Mouse (Mus musculus) bone marrow, adult 2 months (tissue): ENCODE measurements around the gene Astn1. TPM values are rescaled to one million over a fixed set of nuclear protein-coding genes. Genes with fewer than 3 reads are reported as not detected.

Experiments
- H3K27ac ChIP-seq: fragments of 200-500 bp; 2 replicates; pipeline ENCODE4 v1.5.1; 2012; ENCODE audit warnings: low read depth, mild to moderate bottlenecking, control low read depth, inconsistent platforms, low read length; ENCODE audit not compliant: control insufficient read depth, poor library complexity, insufficient read depth
- H3K4me1 ChIP-seq: fragments of 200-500 bp; 2 replicates; pipeline ENCODE4 v1.6.1; 2011; ENCODE audit warnings: low read length; ENCODE audit not compliant: control insufficient read depth, insufficient read depth
- H3K4me3 ChIP-seq: fragments of 200-500 bp; replicated peaks from 2 replicates; pipeline ENCODE3; 2011; ENCODE audit warnings: mild to moderate bottlenecking, low read depth, low read length, control low read depth; ENCODE audit not compliant: control insufficient read depth
- CTCF ChIP-seq: fragments of 200-500 bp; IDR thresholded peaks from 2 replicates; pipeline ENCODE4 v1.5.1; 2011; ENCODE audit warnings: low read length, control low read depth; ENCODE audit not compliant: control insufficient read depth, insufficient read depth
- POLR2A ChIP-seq: fragments of 200-500 bp; IDR thresholded peaks from 2 replicates; pipeline ENCODE4 v1.6.1; 2011; ENCODE audit warnings: low read depth, mild to moderate bottlenecking, control low read depth, low read length, borderline replicate concordance; ENCODE audit not compliant: control insufficient read depth
- WGBS: fragments of 180-500 bp; shearing (Covaris S2); methylation state at CpG from one replicate; pipeline ENCODE4 v1.1.7; 2018; 5-methylcytosine and 5-hydroxymethylcytosine counted together
- polyA plus RNA-seq: library from polyadenylated mRNA; stranded (reverse); fragments of >200 nt; gene quantifications from 2 replicates; pipeline ENCODE4 v1.2.4, GENCODE M21; 2011; ENCODE audit warnings: low replicate concordance; ENCODE audit not compliant: missing spikeins, insufficient read depth, insufficient read length

The Astn1 gene
- polyA plus RNA-seq, 1 experiment: not detected

DNA sequence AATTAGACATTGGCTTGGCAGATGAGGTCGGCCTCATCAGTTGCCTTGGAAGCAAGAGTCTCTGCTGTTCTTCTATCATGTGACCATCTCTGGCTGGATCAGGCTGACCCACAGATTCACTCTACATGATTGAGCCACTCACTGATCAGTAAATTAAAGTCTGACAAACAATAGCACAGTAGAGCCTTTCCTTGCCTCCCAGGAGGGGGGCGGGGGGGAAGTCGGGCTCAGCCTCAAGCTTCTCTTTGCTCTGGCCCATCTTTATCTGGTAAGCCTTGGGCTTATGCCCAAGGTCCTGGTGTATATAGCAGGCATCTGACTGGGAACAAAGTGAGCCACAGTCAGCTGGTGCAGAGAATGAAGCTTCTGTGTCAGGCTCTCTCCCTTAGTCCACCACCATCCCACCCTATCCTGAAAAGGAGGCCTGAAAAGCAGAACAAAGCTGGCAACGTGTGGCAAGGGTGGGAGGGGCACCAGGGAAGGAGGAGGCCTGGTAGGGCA, 127.5 kb downstream of the Astn1 start:
- WGBS: 48% methylated on average over 4 of the region's 4 CpGs
- Histone ChIP-seq H3K27ac (no peak overlapping the region), H3K4me1 (no peaks in the 10 kb centered on the region), H3K4me3 (no peak overlapping the region)
- TF ChIP-seq POLR2A (no peak), CTCF (no peak)

- no peak overlapping the region for H3K27ac ChIP-seq
- no peaks in the 10 kb centered on the region for H3K4me1 ChIP-seq
- 59% methylated on average over 1 of the region's 1 CpGs for WGBS
- TF ChIP-seq CTCF (no peak), POLR2A (no peak)
- no peak overlapping the region for H3K4me3 ChIP-seq
Measured at GRCm38 (mm10) chr1:158490175-158490574, 128.1 kb downstream of the Astn1 start.

GRCm38 (mm10) chr1:158493289-158493688, 131.2 kb downstream of the Astn1 start:
- no peaks in the 10 kb centered on the region for H3K4me1 ChIP-seq
- TF ChIP-seq CTCF (no peak), POLR2A (no peak)
- H3K4me3 ChIP-seq: no peak overlapping the region
- WGBS: 72% methylated on average over 3 of the region's 3 CpGs
- no peak overlapping the region for H3K27ac ChIP-seq

GRCm38 (mm10) chr1:158500140-158500539, 138.1 kb downstream of the Astn1 start:
- no peak overlapping the region for H3K4me3 ChIP-seq
- no peaks in the 10 kb centered on the region for H3K4me1 ChIP-seq
- TF ChIP-seq CTCF (no peak), POLR2A (no peak)
- no peak overlapping the region for H3K27ac ChIP-seq
- WGBS: 44% methylated on average over 4 of the region's 4 CpGs

- TF ChIP-seq POLR2A (no peak), CTCF (no peak)
- H3K4me1 ChIP-seq: no peaks in the 10 kb centered on the region
- WGBS: 64% methylated on average over 4 of the region's 4 CpGs
- no peak overlapping the region for H3K27ac ChIP-seq
- no peak overlapping the region for H3K4me3 ChIP-seq
Measured at GRCm38 (mm10) chr1:158501019-158501418, 138.9 kb downstream of the Astn1 start.

DNA sequence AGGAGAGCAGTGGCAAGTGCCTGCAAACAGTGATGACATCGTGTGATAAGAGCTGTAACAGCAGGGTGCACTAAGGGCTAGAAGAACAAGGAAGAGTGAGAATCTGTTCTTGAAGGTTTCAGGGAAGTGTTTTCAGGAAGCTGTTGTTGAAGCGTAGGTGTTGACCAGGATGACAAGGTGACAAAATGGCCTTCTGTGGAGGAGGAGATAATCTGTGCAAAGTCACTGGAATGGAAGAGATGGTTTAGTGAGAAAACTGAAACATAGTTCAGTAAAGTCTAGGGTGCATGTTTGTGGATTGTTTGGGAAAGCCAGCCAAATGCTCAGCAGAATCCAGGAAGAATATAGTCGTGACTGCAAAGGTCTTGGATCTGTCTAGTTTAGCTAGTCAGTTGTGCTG, 145.5 kb downstream of the Astn1 start:
- no peak overlapping the region for H3K27ac ChIP-seq
- TF ChIP-seq POLR2A (no peak), CTCF (no peak)
- H3K4me3 ChIP-seq: no peak overlapping the region
- no peaks in the 10 kb centered on the region for H3K4me1 ChIP-seq
- 34% methylated on average over 3 of the region's 3 CpGs for WGBS

- H3K27ac ChIP-seq: no peak overlapping the region
- no peaks in the 10 kb centered on the region for H3K4me1 ChIP-seq
- H3K4me3 ChIP-seq: no peak overlapping the region
- no peak for TF ChIP-seq POLR2A
- TF ChIP-seq CTCF: no peak
- 65% methylated on average over 4 of the region's 4 CpGs for WGBS
Measured at GRCm38 (mm10) chr1:158509112-158509855, 147.2 kb downstream of the Astn1 start.

GRCm38 (mm10) chr1:158510478-158511207, 148.6 kb downstream of the Astn1 start:
- 86% methylated on average over 15 of the region's 15 CpGs for WGBS
- no peak overlapping the region for H3K27ac ChIP-seq
- no peaks in the 10 kb centered on the region for H3K4me1 ChIP-seq
- H3K4me3 ChIP-seq: no peak overlapping the region
- TF ChIP-seq POLR2A: no peak
- no peak for TF ChIP-seq CTCF
